Mouse (Mus musculus): ENCODE results near the gene Gm21209.
"Not testable (repeated sequence)": the region's sequence is repeated elsewhere in the genome, so short reads cannot be mapped to it uniquely, and the experiment has no call there.

Gene Gm21209

DNA sequence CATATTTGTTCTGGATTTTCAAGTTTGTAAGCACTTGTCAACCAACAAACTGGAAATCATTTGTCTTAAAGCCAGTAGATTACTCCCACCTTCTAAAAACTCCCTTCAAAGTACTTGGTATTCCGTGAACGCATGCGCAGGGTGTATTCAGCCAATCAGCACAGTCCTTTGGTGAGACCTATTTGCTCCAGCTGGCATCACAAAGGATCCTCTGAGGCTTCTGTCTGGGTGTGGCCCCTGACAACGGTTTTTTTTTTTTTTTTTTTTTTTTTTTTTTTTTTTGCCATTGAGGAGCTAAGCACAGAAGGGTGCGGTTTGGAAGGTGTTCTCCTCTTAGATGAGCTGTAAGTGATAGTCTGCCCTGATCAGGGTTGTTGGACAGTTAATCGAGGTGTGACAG lies at the start of gene Gm21209:
Gene Gm21209, plus strand, starts transcription at position 301 of the 400 bp plus-strand sequence.
- DNase-seq (ENCODE audit: inconsistent ontology term), result not testable (repeated sequence)
